Mouse (Mus musculus) liver, postnatal 0 days (tissue): ENCODE measurements at regions not wholly inside any gene's neighbourhood (a gene's known extent, or its start where the extent isn't known, plus 50 kb on each side); places are given as distances from the start of the nearest gene placed in this dataset.

Source experiments
- CTCF ChIP-seq: sonication (generic); IDR thresholded peaks from 2 replicates; pipeline ENCODE4 v1.5.1; 2016; ENCODE audit warnings: antibody characterized with exemption, low read depth
- EP300 ChIP-seq: IDR thresholded peaks from 2 replicates; pipeline ENCODE4 v1.6.1; 2016; ENCODE audit warnings: antibody characterized with exemption, low read depth, mild to moderate bottlenecking

DNA sequence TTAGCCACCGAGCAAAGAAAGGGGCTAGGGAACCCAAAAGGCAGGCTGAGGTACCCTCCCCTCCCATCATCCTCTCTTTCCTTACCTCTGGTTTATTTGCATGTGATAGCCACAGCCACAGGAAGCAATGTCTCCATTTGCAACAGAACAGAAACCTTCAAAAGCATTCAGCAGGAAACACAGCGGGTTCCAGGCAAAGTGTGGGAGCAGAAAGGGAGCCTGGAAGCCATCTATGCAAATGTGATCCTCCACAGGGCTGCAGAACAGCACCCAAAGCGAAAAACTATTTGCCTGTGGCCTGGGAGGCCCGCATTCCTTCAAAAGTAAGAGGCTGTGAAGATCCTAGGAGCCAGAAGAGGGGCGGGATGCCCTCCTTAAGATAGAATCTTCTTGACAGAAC lies 177.6 kb downstream of the Sox9 start:
- TF ChIP-seq CTCF (no peak), EP300 (no peak)
